Mouse (Mus musculus) lung, postnatal 0 days (tissue): ENCODE results near the gene Ntf5. TPM values are rescaled to one million over a fixed set of nuclear protein-coding genes. Genes with fewer than 3 reads are reported as not detected.

Experiments used
- ATAC-seq: fragments of 200-750 bp; cut with Nextera tagmentation; 2 replicates; pipeline ENCODE4 v1.8.0; 2017; ENCODE audit warnings: moderate library complexity
- DNase-seq: peaks from one replicate; pipeline ENCODE4 v3.0.0-alpha.2; 2016; ENCODE audit warnings: low spot score
- H3K27ac ChIP-seq: fragments of 300-500 bp; sonication (generic); 2 replicates; pipeline ENCODE4 v1.5.1; 2014; ENCODE audit warnings: antibody characterized with exemption, mild to moderate bottlenecking, low read length, mixed read lengths
- H3K27me3 ChIP-seq: fragments of 300-500 bp; sonication (generic); replicated peaks from 2 replicates; pipeline ENCODE4 v1.6.1; 2014; ENCODE audit warnings: low read length, mixed read lengths; ENCODE audit not compliant: insufficient read depth
- H3K36me3 ChIP-seq: fragments of 300-500 bp; sonication (generic); 2 replicates; pipeline ENCODE4 v1.6.1; 2014; ENCODE audit warnings: low read length, mixed read lengths; ENCODE audit not compliant: insufficient read depth
- H3K4me1 ChIP-seq: fragments of 300-500 bp; sonication (generic); 2 replicates; pipeline ENCODE4 v1.6.1; 2014; ENCODE audit warnings: antibody characterized with exemption, low read depth, low read length, mixed read lengths; ENCODE audit not compliant: insufficient read depth
- H3K4me2 ChIP-seq: fragments of 300-500 bp; sonication (generic); replicated peaks from 2 replicates; pipeline ENCODE4 v1.6.1; 2014; ENCODE audit warnings: low read depth, mild to moderate bottlenecking, low read length, moderate library complexity, mixed read lengths
- H3K4me3 ChIP-seq: fragments of 300-500 bp; sonication (generic); 2 replicates; pipeline ENCODE4 v1.5.1; 2014; ENCODE audit warnings: low read depth, low read length
- H3K9ac ChIP-seq: fragments of 300-500 bp; sonication (generic); replicated peaks from 2 replicates; pipeline ENCODE4 v1.6.1; 2014; ENCODE audit warnings: low read depth, mild to moderate bottlenecking
- H3K9me3 ChIP-seq: fragments of 300-500 bp; sonication (generic); 2 replicates; pipeline ENCODE4 v1.6.1; 2016; ENCODE audit warnings: low read length, mixed read lengths
- CTCF ChIP-seq: IDR thresholded peaks from 2 replicates; pipeline ENCODE4 v1.5.1; 2016; ENCODE audit warnings: antibody characterized with exemption, mild to moderate bottlenecking
- EP300 ChIP-seq: IDR thresholded peaks from 2 replicates; pipeline ENCODE4 v1.6.1; 2016; ENCODE audit warnings: antibody characterized with exemption, mild to moderate bottlenecking, control low read depth
- WGBS: fragments of 180-500 bp; shearing (Covaris S2); extraction: QIAGEN DNeasy Blood & Tissue Kit; methylation state at CpG from one replicate; pipeline ENCODE4 v1.1.7; 2014; 5-methylcytosine and 5-hydroxymethylcytosine counted together
- microRNA-seq: library from miRNA; unstranded; fragments of <30 nt; microRNA quantifications from one replicate; pipeline ENCODE4, GENCODE M21; 2016
- polyA plus RNA-seq: library from polyadenylated mRNA; unstranded; fragments of >200 nt; fragmentation: Nextera tagmentation; extraction: Ambion mirVana; gene quantifications from 2 replicates; pipeline ENCODE4 v1.2.1, GENCODE M21; 2015

The Ntf5 gene
- polyA plus RNA-seq, 1 experiment from 2014 or later = 7.1 TPM

- Histone ChIP-seq H3K36me3 (peaks cover 6% of the 10 kb centered on the region; the same call in 1 of the 2 replicates), H3K27me3 (no peaks in the 10 kb centered on the region), H3K27ac (no peak overlapping the region), H3K9ac (no peak overlapping the region), H3K4me1 (peaks cover 17% of the 10 kb centered on the region; the same call in 1 of the 2 replicates), H3K4me2 (no peak overlapping the region), H3K4me3 (no peak overlapping the region), H3K9me3 (no peaks in the 10 kb centered on the region)
- DNase-seq = no peak
- no peak for TF ChIP-seq EP300
- TF ChIP-seq CTCF = no peak
- 92% methylated on average over 7 of the region's 7 CpGs for WGBS
- no peak for ATAC-seq
Measured at GRCm38 (mm10) chr7:45463987-45464778, 50.7 kb downstream of the Ntf5 start.

GRCm38 (mm10) chr7:45465112-45465511 lies 51.6 kb downstream of the Ntf5 start:
- 93% methylated on average over 12 of the region's 12 CpGs for WGBS
- Histone ChIP-seq H3K4me3 (no peak overlapping the region), H3K9me3 (no peaks in the 10 kb centered on the region), H3K4me2 (no peak overlapping the region), H3K27ac (no peak overlapping the region), H3K27me3 (no peaks in the 10 kb centered on the region), H3K4me1 (peaks cover 16% of the 10 kb centered on the region; the same call in 1 of the 2 replicates), H3K9ac (no peak overlapping the region), H3K36me3 (peaks cover 6% of the 10 kb centered on the region; the same call in 1 of the 2 replicates)
- TF ChIP-seq CTCF = no peak
- no peak for TF ChIP-seq EP300
- DNase-seq (no peak), ATAC-seq (no peak)

- no peak overlapping the region for H3K9ac ChIP-seq
- DNase-seq = no peak
Measured at GRCm38 (mm10) chr7:45465549-45465948, 52.1 kb downstream of the Ntf5 start.

GRCm38 (mm10) chr7:45466283-45467089 lies 53.0 kb downstream of the Ntf5 start, which contains the start of gene Bax:
Gene Bax (minus strand): TSS chr7:45466898.
- Histone ChIP-seq H3K4me1 (peaks cover 6% of the 10 kb centered on the region; the same call in 1 of the 2 replicates), H3K27me3 (no peaks in the 10 kb centered on the region), H3K36me3 (peaks cover 6% of the 10 kb centered on the region; the same call in 1 of the 2 replicates), H3K4me3 (peak within 1 kb of the TSS; percentile 79), H3K9ac (peak within 1 kb of the TSS; percentile 63), H3K27ac (peak within 1 kb of the TSS; percentile 57), H3K4me2 (peak within 1 kb of the TSS; percentile 86), H3K9me3 (no peaks in the 10 kb centered on the region)
- ATAC-seq (peak; percentile 92), DNase-seq (peak; percentile 99)
- peak; percentile 40 for TF ChIP-seq CTCF
- no peak for TF ChIP-seq EP300
- under 1% methylated on average over 49 of the region's 58 CpGs for WGBS

More at GRCm38 (mm10) chr7:45465549-45465948, 52.1 kb downstream of the Ntf5 start:
- Histone ChIP-seq H3K4me3 (no peak overlapping the region), H3K4me1 (peaks cover 11% of the 10 kb centered on the region; the same call in 1 of the 2 replicates), H3K4me2 (peak overlapping the region; percentile 86; the same call in 1 of the 2 replicates), H3K9me3 (no peaks in the 10 kb centered on the region), H3K27me3 (no peaks in the 10 kb centered on the region), H3K27ac (no peak overlapping the region), H3K36me3 (peaks cover 6% of the 10 kb centered on the region; the same call in 1 of the 2 replicates)
- TF ChIP-seq EP300 (no peak), CTCF (no peak; the same call in 1 of the 2 replicates)
- no peak for ATAC-seq
- 72% methylated on average over 9 of the region's 9 CpGs for WGBS

Small RNA genes lying within 50 kb of the gene (microRNA-seq; reads per million reads assigned to microRNA genes)
- not detected for gene Gm22133

Other genes starting within 250 kb of the Ntf5 start
- 0.56 and 0.65 TPM in 2 replicates for gene Slc17a7, start 249.7 kb upstream of the Ntf5 start, polyA plus RNA-seq
- not detected in 2 replicates for gene Gfy, start 234.1 kb upstream of the Ntf5 start, polyA plus RNA-seq
- gene Pth2, start 232.7 kb upstream of the Ntf5 start, polyA plus RNA-seq = not detected in 2 replicates
- gene Ccdc155, start 208.8 kb upstream of the Ntf5 start, polyA plus RNA-seq = 2.7 and 3.3 TPM in 2 replicates
- gene Dkkl1, start 201.5 kb upstream of the Ntf5 start, polyA plus RNA-seq = 0.93 and 1.1 TPM in 2 replicates
- 46.5 and 52.3 TPM in 2 replicates for gene Tead2, start 197.9 kb upstream of the Ntf5 start, polyA plus RNA-seq
- 9.1 and 9.8 TPM in 2 replicates for gene Cd37, start 174.6 kb upstream of the Ntf5 start, polyA plus RNA-seq
- gene Slc6a16, start 172.6 kb upstream of the Ntf5 start, polyA plus RNA-seq = not detected in 2 replicates
- not detected in 2 replicates for gene Slc6a21, start 136.2 kb upstream of the Ntf5 start, polyA plus RNA-seq
- gene Trpm4, start 79.9 kb upstream of the Ntf5 start, polyA plus RNA-seq = 19.2 and 21.9 TPM in 2 replicates
- gene Hrc, start 78.4 kb upstream of the Ntf5 start, polyA plus RNA-seq = 0.50 and 0.54 TPM in 2 replicates
- gene Ppfia3, start 46.7 kb upstream of the Ntf5 start, polyA plus RNA-seq = 1.8 and 2.0 TPM in 2 replicates
- 0.49 TPM in 1 of 2 replicates, not detected in the other for gene Lin7b, start 43.1 kb upstream of the Ntf5 start, polyA plus RNA-seq
- gene Snrnp70, start 18.0 kb upstream of the Ntf5 start, polyA plus RNA-seq = 85.3 and 104 TPM in 2 replicates
- 0.16 and 0.24 TPM in 2 replicates for gene Kcna7, start 8.0 kb upstream of the Ntf5 start, polyA plus RNA-seq
- 4.5 and 4.7 TPM in 2 replicates for gene Lhb, start 7.1 kb downstream of the Ntf5 start, polyA plus RNA-seq
- gene Gys1, start 21.1 kb downstream of the Ntf5 start, polyA plus RNA-seq = 19.2 and 19.6 TPM in 2 replicates
- gene Ruvbl2, start 24.4 kb downstream of the Ntf5 start, polyA plus RNA-seq = 59.9 and 63.5 TPM in 2 replicates
- gene Ftl1, start 46.2 kb downstream of the Ntf5 start, polyA plus RNA-seq = 5,808 and 6,026 TPM in 2 replicates
- gene Bax, start 53.2 kb downstream of the Ntf5 start, polyA plus RNA-seq = 144 and 155 TPM in 2 replicates
- 0.25 and 0.52 TPM in 2 replicates for gene Tulp2, start 68.2 kb downstream of the Ntf5 start, polyA plus RNA-seq
- gene Gm45808, start 73.1 kb downstream of the Ntf5 start, polyA plus RNA-seq = not detected in 2 replicates
- gene Dhdh, start 75.1 kb downstream of the Ntf5 start, polyA plus RNA-seq = 3.5 and 4.5 TPM in 2 replicates
- 203 and 213 TPM in 2 replicates for gene Nucb1, start 96.7 kb downstream of the Ntf5 start, polyA plus RNA-seq
- 36.6 and 39.1 TPM in 2 replicates for gene Ppp1r15a, start 112.6 kb downstream of the Ntf5 start, polyA plus RNA-seq
- gene Plekha4, start 112.6 kb downstream of the Ntf5 start, polyA plus RNA-seq = 2.0 and 2.1 TPM in 2 replicates
- 0.95 and 1.4 TPM in 2 replicates for gene Hsd17b14, start 141.2 kb downstream of the Ntf5 start, polyA plus RNA-seq
- gene Bcat2, start 156.5 kb downstream of the Ntf5 start, polyA plus RNA-seq = 29.4 and 39.8 TPM in 2 replicates
- not detected in 2 replicates for gene Fgf21, start 201.8 kb downstream of the Ntf5 start, polyA plus RNA-seq
- gene Fut1, start 203.6 kb downstream of the Ntf5 start, polyA plus RNA-seq = 0.13 and 0.18 TPM in 2 replicates
- 0.19 and 0.32 TPM in 2 replicates for gene Izumo1, start 208.1 kb downstream of the Ntf5 start, polyA plus RNA-seq
- 43.3 and 49.0 TPM in 2 replicates for gene Rasip1, start 213.8 kb downstream of the Ntf5 start, polyA plus RNA-seq
- 4.0 and 4.8 TPM in 2 replicates for gene Mamstr, start 226.3 kb downstream of the Ntf5 start, polyA plus RNA-seq